Comparison of ENCODE assay signal across 8 mouse cellular contexts in the genomic region with DNA sequence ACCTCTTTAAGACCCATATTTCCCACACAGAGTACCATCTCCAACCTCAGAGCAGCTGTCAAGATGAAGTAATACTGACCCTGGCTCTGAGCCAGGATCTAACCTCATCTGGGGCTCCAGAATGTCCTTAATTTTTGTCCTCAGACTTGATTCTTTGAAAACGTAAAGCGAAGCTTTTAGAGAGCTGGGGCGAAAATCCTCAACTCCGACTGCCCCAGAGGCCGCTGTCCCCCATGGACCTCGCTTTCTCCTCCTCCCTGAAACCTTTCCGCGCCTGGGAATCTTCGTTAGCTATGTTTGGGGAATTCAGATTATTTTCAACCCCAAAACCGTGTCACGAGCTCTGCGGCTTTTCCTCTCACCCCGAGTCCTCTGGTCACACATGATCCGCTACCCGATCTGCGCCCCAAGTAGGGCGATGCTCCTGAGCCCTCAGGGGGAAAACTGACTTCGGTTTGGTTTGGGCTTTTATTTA. TPM values are rescaled to one million over a fixed set of nuclear protein-coding genes. Genes with fewer than 3 reads are reported as not detected.
DNase-seq lines count a peak whose midpoint lies in the region; ATAC-seq and TF ChIP-seq lines count a peak whose summit lies in the region.

No protein-coding gene starts in this region.

- peak; percentile 3; the same call in 1 of the 2 replicates for ATAC-seq in forebrain, postnatal 0 days
- ATAC-seq in intestine, embryonic 16.5 days = peak; percentile 42
- peak; percentile 4; the same call in 1 of the 2 replicates for ATAC-seq in liver, embryonic 15.5 days (ENCODE audit: insufficient read depth)
- peak; percentile 48; the same call in 1 of the 2 replicates for ATAC-seq in neural tube, embryonic 13.5 days (ENCODE audit: low read depth)

- DNase-seq in thymus, adult 2 months = no peak
- no peak for DNase-seq in thymus, adult 18-20 months
- DNase-seq in forebrain, postnatal 0 days = peak; percentile 50
- no peak for DNase-seq in layer of hippocampus, postnatal 10 days (ENCODE audit: low spot score in 2 of 2)

- TF ChIP-seq CTCF in thymus, adult 2 months (IDR thresholded peaks at IDR 0.05; ENCODE audit: borderline replicate concordance, control insufficient read depth, extremely low read depth, insufficient read depth, low read length, poor library complexity) = no peak
- TF ChIP-seq CTCF in bone marrow macrophage, adult 2 months (IDR thresholded peaks at IDR 0.05; ENCODE audit: low read depth, low read length) = no peak
- TF ChIP-seq CTCF in forebrain, postnatal 0 days (IDR thresholded peaks at IDR 0.05; ENCODE audit: low read depth) = no peak

- H3K9ac ChIP-seq in forebrain, postnatal 0 days = peak overlapping the region; percentile 89
- peak overlapping the region; percentile 80 for H3K9ac ChIP-seq in intestine, embryonic 16.5 days (ENCODE audit: low read depth, low read length)
- peak overlapping the region; percentile 59 for H3K9ac ChIP-seq in liver, embryonic 15.5 days
- peak overlapping the region; percentile 89 for H3K9ac ChIP-seq in neural tube, embryonic 13.5 days

- H3K36me3 ChIP-seq in thymus, adult 2 months (ENCODE audit: control insufficient read depth, insufficient read depth, low read length) = no peaks in the 10 kb centered on the region
- no peaks in the 10 kb centered on the region for H3K36me3 ChIP-seq in forebrain, postnatal 0 days (ENCODE audit: insufficient read depth)
- no peaks in the 10 kb centered on the region for H3K36me3 ChIP-seq in intestine, embryonic 16.5 days (ENCODE audit: control insufficient read depth, insufficient read depth, low read length)
- H3K36me3 ChIP-seq in liver, embryonic 15.5 days (replicated peaks) = no peaks in the 10 kb centered on the region
- no peaks in the 10 kb centered on the region for H3K36me3 ChIP-seq in neural tube, embryonic 13.5 days

- peak overlapping the region; percentile 82 for H3K4me2 ChIP-seq in forebrain, postnatal 0 days (ENCODE audit: low read depth)
- peak overlapping the region; percentile 97 for H3K4me2 ChIP-seq in intestine, embryonic 16.5 days (ENCODE audit: low read depth, low read length)
- H3K4me2 ChIP-seq in liver, embryonic 15.5 days = peak overlapping the region; percentile 93
- peak overlapping the region; percentile 86 for H3K4me2 ChIP-seq in neural tube, embryonic 13.5 days

- 0 out of 2 replicates have a peak, but pooled peaks cover 4% of the 10 kb centered on the region for H3K27me3 ChIP-seq in thymus, adult 2 months (ENCODE audit: control insufficient read depth, insufficient read depth, low read length)
- no peaks in the 10 kb centered on the region for H3K27me3 ChIP-seq in forebrain, postnatal 0 days (ENCODE audit: insufficient read depth, low read length)
- peaks cover 2% of the 10 kb centered on the region; the same call in 1 of the 2 replicates for H3K27me3 ChIP-seq in intestine, embryonic 16.5 days (replicated peaks; ENCODE audit: control insufficient read depth, insufficient read depth, low read length)
- peaks cover 42% of the 10 kb centered on the region for H3K27me3 ChIP-seq in liver, embryonic 15.5 days
- 0 out of 2 replicates have a peak, but pooled peaks cover 9% of the 10 kb centered on the region for H3K27me3 ChIP-seq in neural tube, embryonic 13.5 days

- no peaks in the 10 kb centered on the region for H3K9me3 ChIP-seq in forebrain, postnatal 0 days (ENCODE audit: low read length)
- no peaks in the 10 kb centered on the region for H3K9me3 ChIP-seq in intestine, embryonic 16.5 days (ENCODE audit: control insufficient read depth, low read length)
- H3K9me3 ChIP-seq in liver, embryonic 15.5 days (replicated peaks) = no peaks in the 10 kb centered on the region
- H3K9me3 ChIP-seq in neural tube, embryonic 13.5 days = no peaks in the 10 kb centered on the region

- H3K4me3 ChIP-seq in thymus, adult 2 months (ENCODE audit: control insufficient read depth, insufficient read depth, low read length) = peak overlapping the region; percentile 49
- H3K4me3 ChIP-seq in bone marrow macrophage, adult 2 months (ENCODE audit: insufficient read depth, low read length) = peak overlapping the region; percentile 87
- peak overlapping the region; percentile 78 for H3K4me3 ChIP-seq in forebrain, postnatal 0 days (ENCODE audit: low read depth, low read length)
- H3K4me3 ChIP-seq in intestine, embryonic 16.5 days (ENCODE audit: low read length) = peak overlapping the region; percentile 82
- peak overlapping the region; percentile 70 for H3K4me3 ChIP-seq in liver, embryonic 15.5 days (replicated peaks)
- H3K4me3 ChIP-seq in neural tube, embryonic 13.5 days = peak overlapping the region; percentile 75

- WGBS in thymus, adult 2 months = 3% methylated on average over 18 of the region's 18 CpGs
- WGBS in forebrain, postnatal 0 days = 3% methylated on average over 18 of the region's 18 CpGs
- under 1% methylated on average over 18 of the region's 18 CpGs for WGBS in intestine, embryonic 16.5 days
- WGBS in liver, embryonic 15.5 days (ENCODE audit: insufficient replicate concordance) = 1% methylated on average over 18 of the region's 18 CpGs
- WGBS in neural tube, embryonic 13.5 days = under 1% methylated on average over 18 of the region's 18 CpGs

- no peak for TF ChIP-seq POLR2A in thymus, adult 2 months (IDR thresholded peaks at IDR 0.05; ENCODE audit: control insufficient read depth, extremely low read depth, insufficient read depth, low read length, poor library complexity)
- no peak for TF ChIP-seq POLR2A in bone marrow macrophage, adult 2 months (IDR thresholded peaks at IDR 0.05; ENCODE audit: borderline replicate concordance, low read depth, low read length)

- peaks cover 6% of the 10 kb centered on the region; the same call in 1 of the 2 replicates for H3K4me1 ChIP-seq in thymus, adult 2 months (replicated peaks; ENCODE audit: control insufficient read depth, insufficient read depth, low read length)
- H3K4me1 ChIP-seq in bone marrow macrophage, adult 2 months (ENCODE audit: control insufficient read depth, insufficient read depth, low read length) = no peaks in the 10 kb centered on the region
- no peaks in the 10 kb centered on the region for H3K4me1 ChIP-seq in forebrain, postnatal 0 days (ENCODE audit: insufficient read depth)
- 0 out of 2 replicates have a peak, but pooled peaks cover 5% of the 10 kb centered on the region for H3K4me1 ChIP-seq in intestine, embryonic 16.5 days (ENCODE audit: control insufficient read depth, insufficient read depth, low read length)
- peaks cover 17% of the 10 kb centered on the region for H3K4me1 ChIP-seq in liver, embryonic 15.5 days (replicated peaks)
- peaks cover 11% of the 10 kb centered on the region; the same call in 1 of the 2 replicates for H3K4me1 ChIP-seq in neural tube, embryonic 13.5 days (replicated peaks)

- no peak overlapping the region for H3K27ac ChIP-seq in thymus, adult 2 months (ENCODE audit: control insufficient read depth, insufficient read depth, low read length)
- H3K27ac ChIP-seq in bone marrow macrophage, adult 2 months (ENCODE audit: insufficient read depth, low read depth, low read length) = no peak overlapping the region
- H3K27ac ChIP-seq in forebrain, postnatal 0 days (ENCODE audit: low read depth, low read length) = peak overlapping the region; percentile 74
- H3K27ac ChIP-seq in intestine, embryonic 16.5 days (ENCODE audit: low read length) = no peak overlapping the region
- H3K27ac ChIP-seq in liver, embryonic 15.5 days (replicated peaks) = no peak overlapping the region
- peak overlapping the region; percentile 79 for H3K27ac ChIP-seq in neural tube, embryonic 13.5 days (replicated peaks)

RNA-seq across cellular contexts. Expression of a gene that starts 0.7 kb away (rescaled TPM):
- polyA plus RNA-seq in thymus, adult 2 months (2012; rRNA removed) = 0.23 and 0.24 TPM in 2 replicates
- polyA plus RNA-seq in bone marrow macrophage, adult 2 months (2012; ENCODE audit: insufficient read depth, insufficient read length, missing spikeins) = 1.5 and 1.7 TPM in 2 replicates
- total RNA-seq in forebrain, postnatal 0 days (2014; rRNA removed) = 17.2 and 23.9 TPM in 2 replicates
- 7.3 and 8.3 TPM in 2 replicates for polyA plus RNA-seq in forebrain, postnatal 0 days (2015; fragmentation: Nextera tagmentation; extraction: Ambion mirVana)
- polyA plus RNA-seq in intestine, embryonic 16.5 days (2015; fragmentation: Nextera tagmentation; extraction: Ambion mirVana) = 1.9 and 2.7 TPM in 2 replicates
- 0.55 and 0.86 TPM in 2 replicates for polyA plus RNA-seq in liver, embryonic 15.5 days (2015; fragmentation: Nextera tagmentation; extraction: Ambion mirVana)
- polyA plus RNA-seq in neural tube, embryonic 13.5 days (2015; fragmentation: Nextera tagmentation; extraction: Ambion mirVana) = 7.6 and 7.8 TPM in 2 replicates
- 10 to 100 TPM; 30.0 to 31.9 TPM for total RNA-seq in layer of hippocampus, postnatal 10 days (2021)

Comparison
In these comparisons a context has a peak if more than half of its experiments do, and no peak if none do; other contexts are left out.
1. H3K27ac ChIP-seq: peak in forebrain, postnatal 0 days (single experiment) and neural tube, embryonic 13.5 days (single experiment); none in thymus, adult 2 months (single experiment), bone marrow macrophage, adult 2 months (single experiment), intestine, embryonic 16.5 days (single experiment) and liver, embryonic 15.5 days (single experiment).
2. Peak in every context shown above with its lines, with median percentiles within 50 percentile points of each other: H3K4me3 ChIP-seq, ATAC-seq, H3K4me2 ChIP-seq and H3K9ac ChIP-seq.